Mouse (Mus musculus): ENCODE results near the gene Ttc25. TPM values are rescaled to one million over a fixed set of nuclear protein-coding genes. Genes with fewer than 3 reads are reported as not detected.
A peak's percentile ranks its signal among the peaks of the same experiment; 100 is the strongest.
"Not testable (repeated sequence)": the region's sequence is repeated elsewhere in the genome, so short reads cannot be mapped to it uniquely, and the experiment has no call there.

The Ttc25 gene
- total RNA-seq, 2 experiments from 2014 or later = 0.32 to 0.86 TPM

DNA sequence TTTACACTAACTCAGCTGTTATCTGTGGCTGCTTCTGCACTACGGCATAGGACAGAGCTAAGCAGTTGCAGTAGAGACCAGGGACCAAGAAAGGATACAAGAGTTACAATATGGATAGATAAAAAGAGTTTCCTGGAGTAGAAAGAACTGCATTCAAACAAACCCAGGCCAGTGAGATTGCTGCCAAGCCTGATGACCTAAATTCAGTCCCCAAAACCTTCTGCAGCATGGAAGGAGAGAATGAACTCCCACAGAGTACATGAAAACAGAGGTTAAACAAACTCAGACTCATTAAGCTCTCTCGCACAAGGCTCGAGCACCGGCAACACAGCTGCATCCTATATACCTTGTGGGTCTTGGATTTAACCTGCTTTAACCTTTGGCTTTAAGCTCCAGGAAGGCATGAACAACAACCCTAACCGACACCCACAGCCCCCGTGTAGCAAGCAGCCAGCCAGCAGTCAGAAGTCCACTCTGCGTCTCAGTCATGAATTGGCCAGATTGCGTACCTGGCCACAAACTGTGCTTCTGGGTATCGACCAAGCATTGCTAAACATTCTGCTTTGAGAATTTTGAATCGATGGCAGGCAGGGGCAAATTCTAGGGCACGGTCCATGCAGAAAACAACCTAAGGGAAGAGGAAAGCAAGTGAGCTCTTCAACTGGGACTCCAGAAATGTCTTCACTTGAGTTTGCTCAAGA, 47.1 kb downstream of the Ttc25 start:
- DNase-seq (ENCODE audit: low spot score in 2 of 2) = no peak
- intact Hi-C loops (cut with DNase I) = no loop called here

DNA sequence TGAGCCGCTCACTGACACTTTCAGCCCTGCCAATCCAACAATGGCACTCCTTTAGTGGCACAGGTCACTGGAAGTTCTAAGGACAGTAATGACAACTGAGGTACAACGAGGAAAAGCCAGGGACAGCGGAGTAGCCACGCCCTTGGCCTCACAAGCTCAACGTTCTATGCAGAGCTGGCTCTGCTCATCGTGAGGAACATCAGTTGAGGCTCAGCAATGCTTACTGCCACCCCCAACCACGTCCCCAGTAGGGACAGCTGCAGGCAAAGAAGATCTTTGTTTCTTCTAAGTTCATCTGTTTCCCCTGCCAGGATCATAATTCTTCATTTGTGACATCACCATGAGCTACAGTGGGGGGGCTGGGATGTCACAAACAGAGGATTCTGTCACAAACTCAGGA, 49.2 kb downstream of the Ttc25 start:
- no peak for DNase-seq (ENCODE audit: low spot score in 2 of 2)
- intact Hi-C loops (cut with DNase I) = no loop called here

DNA sequence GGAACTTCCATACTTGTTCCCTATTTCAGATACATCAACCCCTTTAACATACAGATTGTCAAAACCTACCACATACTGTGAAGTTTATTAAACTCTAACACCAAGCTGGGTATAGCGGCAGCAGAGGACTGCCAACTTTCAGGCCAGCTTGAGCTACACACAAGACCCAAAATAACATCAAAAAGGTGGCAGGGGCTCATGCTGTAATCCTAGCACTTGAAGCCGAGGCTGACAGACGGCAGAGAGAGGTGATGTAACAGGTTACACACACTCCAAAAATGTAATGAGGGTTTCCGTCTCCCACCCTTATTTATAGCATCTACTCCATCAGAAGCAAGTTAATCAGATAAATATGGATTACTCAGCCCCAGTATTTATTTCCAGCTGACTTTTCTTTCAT, 50.1 kb downstream of the Ttc25 start:
- intact Hi-C loops (cut with DNase I) = no loop called here
- no peak for DNase-seq (ENCODE audit: low spot score in 2 of 2)

DNA sequence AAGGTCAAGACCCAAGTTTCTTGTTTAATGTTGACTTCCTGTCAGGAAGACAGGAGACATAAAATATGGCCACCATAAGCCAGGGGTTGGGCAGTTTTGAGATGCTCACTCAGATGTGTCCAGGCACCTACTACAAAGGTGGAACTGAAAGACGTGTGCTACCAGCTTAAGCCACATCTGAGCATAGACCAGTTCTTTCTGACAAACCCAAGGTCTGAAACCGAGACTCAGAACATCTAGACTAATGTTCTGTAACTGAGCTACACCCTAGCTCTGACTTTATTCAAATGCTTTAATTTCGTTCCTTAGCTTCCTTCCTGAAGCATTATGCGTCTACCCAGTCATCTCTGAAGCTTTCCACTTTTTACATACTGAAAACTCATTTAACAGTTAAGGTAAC, 52.7 kb downstream of the Ttc25 start:
- intact Hi-C loops (cut with DNase I) = no loop called here
- no peak for DNase-seq (ENCODE audit: low spot score in 2 of 2)

DNA sequence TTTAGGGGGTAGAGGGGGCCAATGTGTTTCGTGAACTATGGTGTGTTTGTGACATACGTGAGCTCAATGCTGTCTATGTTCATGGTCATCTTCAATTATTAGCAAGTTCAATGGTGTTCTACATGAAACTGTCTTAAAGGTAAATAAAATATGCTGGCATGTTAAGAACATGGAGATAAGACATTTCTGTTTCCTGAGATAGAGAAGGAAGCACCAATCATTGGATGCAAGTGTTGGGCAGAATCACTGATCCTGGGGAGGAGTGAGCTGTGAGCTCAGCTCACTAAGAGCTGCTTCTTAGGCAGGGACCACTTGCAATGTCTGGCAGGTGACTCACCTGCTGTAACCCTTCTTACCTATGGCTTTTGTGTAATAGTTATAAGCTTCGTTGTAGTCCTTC, 56.0 kb downstream of the Ttc25 start:
- intact Hi-C loops (cut with DNase I) = no loop called here
- DNase-seq (ENCODE audit: low spot score in 2 of 2) = no peak

DNA sequence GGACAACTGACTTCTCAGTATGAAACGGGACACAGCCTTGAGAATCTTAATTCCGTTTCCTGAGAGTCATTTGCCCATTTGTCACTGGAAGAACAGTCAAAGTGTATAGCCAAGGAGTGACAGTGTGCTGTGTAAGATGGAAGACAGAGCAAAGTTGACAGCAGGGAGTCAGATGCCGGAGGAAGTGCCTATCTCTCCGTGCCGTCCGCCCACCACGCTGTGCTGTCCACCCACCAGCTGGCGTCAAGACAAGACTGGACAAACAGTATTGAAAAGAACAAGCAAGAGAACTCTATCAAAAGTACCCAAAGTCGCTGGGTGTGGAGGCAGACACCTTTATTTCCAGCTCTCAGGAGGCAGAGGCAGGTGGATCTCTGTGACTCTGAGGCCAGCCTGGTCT, 57.7 kb downstream of the Ttc25 start:
- DNase-seq (ENCODE audit: low spot score in 2 of 2) = no peak
- intact Hi-C loops (cut with DNase I) = no loop called here

DNA sequence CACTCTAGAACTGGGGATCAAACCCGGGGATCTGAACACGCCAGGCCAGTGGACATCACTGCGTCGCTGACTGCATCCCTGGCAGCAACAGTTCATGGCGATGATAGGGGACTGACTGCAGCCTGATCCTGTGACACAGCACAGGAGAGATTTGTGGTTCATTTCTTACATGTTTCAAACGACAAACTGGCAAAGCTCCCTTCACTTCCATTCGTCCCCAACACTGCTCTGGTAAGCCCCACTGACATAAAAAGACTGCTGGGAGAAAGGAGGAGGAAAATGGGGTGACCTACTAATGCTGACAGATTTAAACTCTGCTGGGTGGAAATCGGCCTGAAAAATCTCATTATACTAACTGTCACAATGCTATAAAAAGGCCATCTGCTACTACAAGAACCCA, 58.4 kb downstream of the Ttc25 start:
- intact Hi-C loops (cut with DNase I) = no loop called here
- no peak for DNase-seq (ENCODE audit: low spot score in 2 of 2)

DNA sequence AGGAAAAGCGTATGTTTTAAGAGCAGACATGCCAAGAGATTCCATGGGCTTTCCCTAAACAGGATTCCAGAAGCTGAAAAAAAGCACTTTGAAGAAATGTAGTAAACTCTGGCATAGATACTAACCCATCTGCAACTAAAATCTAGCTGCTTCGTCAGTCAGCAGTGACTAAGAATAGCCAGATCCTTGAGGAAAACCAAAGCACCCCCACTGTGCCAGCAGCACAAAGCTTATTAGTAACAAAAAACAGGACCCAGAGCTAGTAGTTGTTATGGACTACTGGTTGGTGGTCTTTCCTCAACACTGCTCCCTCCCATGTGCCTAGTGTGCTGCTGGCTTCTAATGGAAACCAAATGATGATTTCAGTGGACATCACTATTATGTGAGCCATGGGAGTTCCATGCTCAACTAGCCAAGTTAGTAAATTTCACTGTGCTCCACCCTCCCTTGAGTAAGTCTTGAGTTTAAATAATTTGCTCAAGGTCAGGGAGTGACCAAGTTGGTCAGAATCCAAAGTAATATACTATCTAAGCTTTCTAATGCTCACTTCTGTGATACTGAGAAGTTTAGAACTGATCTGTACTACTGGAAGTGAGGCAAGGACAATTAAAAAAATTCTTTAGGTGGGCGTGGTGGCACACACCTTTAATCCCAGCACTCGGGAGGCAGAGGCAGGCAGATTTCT, 59.1 kb downstream of the Ttc25 start:
- intact Hi-C loops (cut with DNase I) = no loop called here
- DNase-seq (ENCODE audit: low spot score in 2 of 2) = no peak

DNA sequence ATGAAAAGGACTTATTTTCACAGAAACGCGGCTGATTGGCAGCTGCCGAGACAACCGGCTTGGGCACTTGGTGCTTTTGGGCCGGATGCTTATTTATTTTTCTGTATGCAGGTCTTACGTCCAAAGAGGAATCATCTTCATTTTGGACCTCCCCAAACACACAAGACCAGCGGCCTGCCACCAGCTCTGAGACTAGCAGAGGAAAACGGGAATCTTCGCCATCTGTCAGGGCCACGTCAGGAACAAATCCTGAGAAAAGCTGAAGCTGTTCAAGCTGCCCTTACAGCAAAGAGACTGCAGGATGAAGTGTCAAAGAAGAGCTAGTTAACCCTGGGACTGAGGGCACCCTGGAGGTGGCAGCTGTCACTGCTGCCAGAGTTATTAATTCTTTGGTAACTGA, 60.0 kb downstream of the Ttc25 start:
- no peak for DNase-seq (ENCODE audit: low spot score in 2 of 2)
- intact Hi-C loops (cut with DNase I) = no loop called here

DNA sequence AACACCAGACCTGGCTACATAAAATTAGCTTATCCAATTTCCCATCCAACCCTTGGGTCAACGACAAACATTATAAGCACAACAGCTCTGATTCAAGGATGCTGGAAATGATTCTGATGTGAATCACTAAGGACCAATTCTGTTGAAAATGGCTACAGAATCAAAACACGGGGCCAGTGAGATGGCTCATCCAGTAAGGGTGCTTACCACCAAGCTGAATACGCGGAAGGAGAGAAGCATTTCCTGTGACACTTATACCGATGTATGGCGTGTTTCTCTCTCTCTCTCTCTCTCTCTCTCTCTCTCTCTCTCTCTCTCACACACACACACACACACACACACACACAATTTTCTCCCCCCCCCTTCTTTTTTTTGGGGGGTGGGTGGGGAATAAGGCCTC, 61.7 kb downstream of the Ttc25 start:
- intact Hi-C loops (cut with DNase I) = no loop called here

DNA sequence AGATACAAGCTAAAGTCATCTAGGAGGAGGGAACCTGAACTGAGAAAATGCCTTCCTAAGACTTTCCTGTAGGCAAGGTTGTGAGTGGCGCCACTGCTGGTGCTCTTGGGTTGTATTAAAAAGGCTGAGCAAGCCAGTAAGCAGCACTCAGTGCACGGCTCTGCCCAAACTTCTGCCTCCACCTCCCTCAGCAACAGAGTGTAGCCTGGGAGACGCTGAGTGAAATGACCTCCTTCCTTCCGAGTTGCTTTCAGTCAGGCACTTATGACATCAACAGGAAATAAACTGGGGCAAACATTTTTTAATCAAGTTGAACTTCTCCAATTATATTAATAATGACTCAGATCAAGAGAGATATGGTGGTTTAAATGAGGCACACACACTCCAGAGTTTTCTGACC, 63.4 kb downstream of the Ttc25 start:
- intact Hi-C loops (cut with DNase I) = no loop called here
- DNase-seq (ENCODE audit: low spot score in 2 of 2) = no peak

More for the DNA sequence above, 61.7 kb downstream of the Ttc25 start:
- DNase-seq (ENCODE audit: low spot score in 2 of 2) = no peak

DNA sequence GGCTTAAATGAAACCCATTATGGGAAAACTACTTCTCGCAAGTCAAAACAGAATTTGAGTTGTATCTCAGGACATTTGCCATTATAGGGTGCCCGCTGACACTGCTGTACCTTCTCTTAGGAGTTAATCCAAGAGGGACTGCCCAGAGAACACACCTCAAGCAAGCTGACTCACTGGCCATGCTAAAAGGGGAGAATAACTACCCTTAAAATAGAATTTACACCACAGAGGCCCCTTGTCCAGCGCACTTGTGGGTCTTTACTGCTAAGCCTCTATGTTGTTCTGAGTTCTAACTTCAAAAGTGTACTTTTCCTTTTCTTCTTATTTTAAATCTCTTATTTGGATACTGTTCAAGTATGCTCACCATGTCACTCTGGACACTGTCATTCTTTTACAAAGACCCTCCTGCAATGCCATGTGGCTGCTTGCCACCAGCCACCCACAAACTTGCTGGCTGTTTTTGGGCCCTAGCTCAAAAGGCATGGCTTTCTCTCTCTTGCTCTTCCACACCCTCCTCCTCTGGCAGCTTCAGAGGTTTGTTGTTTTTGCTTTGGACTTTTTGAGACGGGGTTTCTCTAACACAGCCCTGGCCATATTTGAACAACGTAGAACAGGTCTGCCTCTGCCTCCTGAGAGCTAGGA, 64.1 kb downstream of the Ttc25 start:
- intact Hi-C loops (cut with DNase I) = no loop called here
- no peak for DNase-seq (ENCODE audit: low spot score in 2 of 2)

DNA sequence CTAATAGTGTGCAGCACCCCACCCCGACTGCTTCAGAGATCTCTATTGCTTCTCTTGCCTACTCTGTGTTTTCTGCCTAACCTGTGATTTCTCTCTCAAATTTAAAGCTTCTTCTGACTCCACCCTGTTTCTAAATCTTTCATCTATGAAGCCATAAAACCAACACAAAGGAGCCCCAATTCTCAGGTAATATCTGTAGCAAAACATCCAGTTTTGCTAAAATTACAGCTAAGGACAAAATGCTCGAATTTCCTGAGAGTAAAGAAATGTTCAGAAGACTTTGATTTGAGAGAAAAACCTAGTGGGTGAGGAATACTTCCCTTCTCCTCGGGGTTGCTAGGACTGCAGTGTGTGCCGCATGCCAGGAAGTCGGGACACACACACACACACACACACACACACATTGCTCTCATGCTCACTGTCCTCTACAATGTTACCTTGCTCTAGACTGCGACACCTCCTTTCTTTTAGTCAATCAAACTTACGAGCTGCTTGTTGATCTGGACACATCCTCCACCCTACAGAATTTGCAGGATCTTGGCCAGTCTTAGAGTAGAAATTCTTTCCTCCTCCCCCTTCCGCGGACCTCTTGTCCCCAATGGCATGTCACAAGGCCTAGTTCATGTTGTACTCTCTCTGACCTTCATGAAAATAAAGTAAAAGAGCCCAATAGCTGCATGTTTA, 64.7 kb downstream of the Ttc25 start:
- intact Hi-C loops (cut with DNase I) = no loop called here

DNA sequence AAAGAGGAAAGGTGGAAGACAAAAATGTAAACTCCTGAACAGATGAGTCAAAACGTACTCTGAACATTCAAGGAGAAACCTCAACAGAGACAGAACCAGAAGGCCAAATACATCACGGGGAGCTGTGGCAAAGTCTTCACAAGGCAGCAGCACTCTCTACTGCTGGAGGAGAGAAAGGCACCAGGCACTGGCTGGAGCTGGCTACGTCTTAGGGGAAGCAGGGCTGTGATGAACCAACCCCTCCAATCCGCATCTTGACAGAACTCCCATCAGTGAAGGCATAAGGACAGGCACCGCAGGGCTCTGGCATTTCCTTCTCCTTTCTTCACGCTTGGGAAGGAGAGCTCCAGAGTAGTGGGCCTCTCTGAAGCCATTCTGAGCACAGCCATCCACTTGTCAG, 66.2 kb downstream of the Ttc25 start:
- no peak for DNase-seq (ENCODE audit: low spot score in 2 of 2)
- intact Hi-C loops (cut with DNase I) = no loop called here

More for the DNA sequence above, 64.7 kb downstream of the Ttc25 start:
- DNase-seq (ENCODE audit: low spot score in 2 of 2) = no peak

DNA sequence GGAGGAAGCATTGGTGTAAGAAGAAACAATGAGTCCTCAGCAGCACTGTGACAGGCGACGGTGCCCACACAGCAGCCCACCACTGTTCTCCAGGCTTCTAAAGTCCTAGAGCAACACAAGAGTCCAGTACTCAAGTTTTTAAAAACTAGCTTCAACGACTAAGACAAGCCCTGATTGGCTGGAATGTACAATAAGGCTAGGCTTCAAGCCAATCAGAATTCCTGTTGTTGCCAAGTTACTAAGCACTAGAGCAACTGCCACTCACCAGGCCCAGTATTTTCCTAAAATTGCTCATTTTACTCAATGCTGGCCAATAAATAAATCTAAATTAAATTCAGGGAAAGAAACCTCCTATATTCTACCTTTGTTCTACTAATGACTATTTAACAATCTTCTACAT, 67.8 kb downstream of the Ttc25 start:
- intact Hi-C loops (cut with DNase I) = no loop called here
- DNase-seq (ENCODE audit: low spot score in 2 of 2) = no peak

DNA sequence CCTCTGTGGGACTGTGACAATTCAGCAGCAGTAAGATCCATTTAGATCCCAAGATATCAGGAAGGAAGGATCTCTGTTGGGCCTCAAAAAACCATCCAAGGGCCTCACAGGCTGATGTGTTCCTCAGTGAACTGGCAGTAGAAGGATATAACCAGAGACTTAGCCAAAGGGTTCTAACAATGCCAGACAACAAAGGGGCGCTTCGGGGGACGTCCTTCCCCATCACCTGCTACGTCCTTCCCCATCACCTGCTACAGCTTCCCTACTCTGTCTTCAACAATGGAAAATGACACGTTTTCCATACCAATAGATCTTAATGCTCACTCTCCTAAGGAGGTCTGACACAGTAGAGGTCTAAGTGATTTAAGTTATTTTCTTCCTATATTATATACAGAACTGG, 70.9 kb downstream of the Ttc25 start:
- DNase-seq (ENCODE audit: low spot score in 2 of 2) = no peak
- intact Hi-C loops (cut with DNase I) = no loop called here

DNA sequence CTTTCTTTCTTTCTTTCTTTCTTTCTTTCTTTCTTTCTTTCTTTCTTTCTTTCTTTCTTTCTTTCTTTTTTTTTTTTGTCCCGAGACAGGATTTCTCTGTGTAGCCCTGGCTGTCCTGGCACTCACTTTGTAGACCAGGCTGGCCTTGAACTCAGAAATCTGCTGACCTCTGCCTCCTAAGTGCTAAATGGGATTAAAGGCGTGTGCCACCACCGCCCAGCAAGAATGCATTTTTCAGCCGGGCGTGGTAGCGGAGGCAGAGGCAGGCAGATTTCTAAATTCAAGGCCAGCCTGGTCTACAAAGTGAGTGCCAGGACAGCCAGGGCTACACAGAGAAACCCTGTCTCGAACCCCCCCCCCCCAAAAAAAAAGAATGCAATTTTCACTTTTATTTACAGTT, 71.4 kb downstream of the Ttc25 start:
- intact Hi-C loops (cut with DNase I); DNase-seq (ENCODE audit: low spot score in 2 of 2): not testable (repeated sequence)

DNA sequence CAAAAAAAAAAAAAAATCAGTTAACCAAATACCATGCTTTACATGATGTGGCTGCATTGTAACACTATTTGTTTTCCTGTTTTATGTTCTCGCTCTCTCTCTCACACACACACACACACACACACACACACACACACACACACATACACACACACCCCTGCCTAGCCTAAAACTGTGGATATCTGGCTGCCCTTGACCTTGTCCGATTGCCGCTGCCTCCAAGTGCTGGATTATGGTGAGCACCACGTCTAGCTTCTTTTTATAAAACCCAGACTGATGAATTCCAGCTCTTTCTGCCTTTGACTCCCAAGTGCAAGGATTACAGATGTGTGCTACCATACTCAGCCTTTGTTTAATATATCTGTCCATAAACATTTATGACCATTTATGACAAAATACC, 72.1 kb downstream of the Ttc25 start:
- DNase-seq (ENCODE audit: low spot score in 2 of 2) = no peak
- intact Hi-C loops (cut with DNase I) = no loop called here

DNA sequence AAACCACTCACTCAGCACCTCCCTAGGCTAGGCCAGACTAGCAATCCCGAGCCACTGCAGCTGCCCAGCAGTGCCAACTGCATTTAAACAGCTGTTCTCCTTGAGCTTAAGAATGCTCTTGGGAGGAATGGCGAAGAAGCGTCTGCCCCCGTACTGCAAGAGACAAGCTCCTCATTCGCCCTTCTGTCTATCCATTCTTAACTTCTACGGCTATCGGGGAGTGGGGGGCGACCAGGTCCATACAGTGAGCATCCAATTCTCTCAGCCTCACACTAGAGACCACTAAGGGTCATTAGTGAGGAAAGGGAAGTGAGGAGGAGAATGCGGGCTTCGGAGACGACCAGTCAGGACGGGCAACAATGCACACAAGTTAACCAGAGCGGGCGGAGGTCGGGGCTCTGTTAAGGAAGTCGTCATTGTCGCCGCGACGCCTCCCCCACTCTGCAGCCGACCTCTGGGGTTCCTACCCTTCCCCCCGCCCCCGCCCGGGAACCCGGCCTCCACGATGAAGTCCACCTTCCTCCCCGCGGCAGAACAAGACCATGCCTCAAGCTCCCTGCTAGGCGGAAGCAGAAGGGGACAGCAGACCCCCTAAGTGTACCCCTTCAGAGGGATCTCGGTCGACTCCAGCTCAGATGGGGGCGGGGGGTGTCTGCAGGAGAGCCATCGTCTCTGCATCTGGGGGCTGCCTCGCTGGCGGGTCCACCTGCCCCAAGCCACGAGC, 73.5 kb downstream of the Ttc25 start, which contains the start of gene Nkiras2:
TSS of gene Nkiras2 (plus strand) at position 484 of the 724 bp plus-strand sequence.
- DNase-seq (ENCODE audit: low spot score in 2 of 2) = peak; percentile 46 to 48
- intact Hi-C loops (cut with DNase I) = loop anchor here (1.0 kb wide), 1 partner anchor 44 kb away; no protein-coding TSS in a partner anchor
